Mouse (Mus musculus): ENCODE results near the gene Mlh1. TPM values are rescaled to one million over a fixed set of nuclear protein-coding genes. Genes with fewer than 3 reads are reported as not detected.

Mlh1 gene
- polyA plus RNA-seq, 1 experiment from 2014 or later: 27.3 TPM

GRCm38 (mm10) chr9:111272356-111272755, 765 bp upstream of the Mlh1 start:
- peak overlapping the region; percentile 86 for H3K27ac ChIP-seq (ENCODE audit: low read length)
- peak overlapping the region; percentile 96 for H3K4me2 ChIP-seq (ENCODE audit: low read length)
- no peak for ATAC-seq
- peak overlapping the region; percentile 76 for H3K4me3 ChIP-seq (ENCODE audit: low read depth, low read length)
- H3K9ac ChIP-seq (ENCODE audit: low read depth, low read length): peak overlapping the region; percentile 87
- WGBS: 11% methylated on average over 19 of the region's 19 CpGs
- no peaks in the 10 kb centered on the region for H3K9me3 ChIP-seq (replicated peaks; ENCODE audit: control insufficient read depth, low read length, poor library complexity, severe bottlenecking)
- H3K4me1 ChIP-seq (ENCODE audit: control insufficient read depth, insufficient read depth, low read length): peaks cover 53% of the 10 kb centered on the region
- H3K36me3 ChIP-seq (ENCODE audit: control insufficient read depth, insufficient read depth, low read length): peaks cover 5% of the 10 kb centered on the region; the same call in 1 of the 2 replicates
- H3K27me3 ChIP-seq (ENCODE audit: control insufficient read depth, insufficient read depth, low read depth, low read length): no peaks in the 10 kb centered on the region

- Histone ChIP-seq H3K36me3 (ENCODE audit: control insufficient read depth, insufficient read depth, low read length) (peaks cover 5% of the 10 kb centered on the region), H3K9me3 (replicated peaks; ENCODE audit: control insufficient read depth, low read length, poor library complexity, severe bottlenecking) (no peaks in the 10 kb centered on the region), H3K27me3 (ENCODE audit: control insufficient read depth, insufficient read depth, low read depth, low read length) (no peaks in the 10 kb centered on the region), H3K4me3 (ENCODE audit: low read depth, low read length) (peak overlapping the region; percentile 76), H3K27ac (ENCODE audit: low read length) (peak overlapping the region; percentile 92), H3K4me1 (ENCODE audit: control insufficient read depth, insufficient read depth, low read length) (peaks cover 45% of the 10 kb centered on the region), H3K4me2 (ENCODE audit: low read length) (peak overlapping the region; percentile 69), H3K9ac (ENCODE audit: low read depth, low read length) (peak overlapping the region; percentile 72)
- peak; percentile 89 for ATAC-seq
- under 1% methylated on average over 32 of the region's 32 CpGs for WGBS
Observed at GRCm38 (mm10) chr9:111271056-111271433, 546 bp downstream of the Mlh1 start.

GRCm38 (mm10) chr9:111270606-111271005, 985 bp downstream of the Mlh1 start:
- H3K36me3 ChIP-seq (ENCODE audit: control insufficient read depth, insufficient read depth, low read length): peaks cover 5% of the 10 kb centered on the region
- H3K4me2 ChIP-seq (ENCODE audit: low read length): peak overlapping the region; percentile 69
- ATAC-seq: no peak
- no peaks in the 10 kb centered on the region for H3K9me3 ChIP-seq (replicated peaks; ENCODE audit: control insufficient read depth, low read length, poor library complexity, severe bottlenecking)
- peak overlapping the region; percentile 76 for H3K4me3 ChIP-seq (ENCODE audit: low read depth, low read length)
- H3K27ac ChIP-seq (ENCODE audit: low read length): peak overlapping the region; percentile 92
- 15% methylated on average over 5 of the region's 5 CpGs for WGBS
- peaks cover 40% of the 10 kb centered on the region for H3K4me1 ChIP-seq (ENCODE audit: control insufficient read depth, insufficient read depth, low read length)
- no peaks in the 10 kb centered on the region for H3K27me3 ChIP-seq (ENCODE audit: control insufficient read depth, insufficient read depth, low read depth, low read length)
- peak overlapping the region; percentile 72 for H3K9ac ChIP-seq (ENCODE audit: low read depth, low read length)

GRCm38 (mm10) chr9:111267998-111268397, 3.6 kb downstream of the Mlh1 start:
- Histone ChIP-seq H3K36me3 (ENCODE audit: control insufficient read depth, insufficient read depth, low read length) (peaks cover 4% of the 10 kb centered on the region; the same call in 1 of the 2 replicates), H3K9me3 (replicated peaks; ENCODE audit: control insufficient read depth, low read length, poor library complexity, severe bottlenecking) (no peaks in the 10 kb centered on the region), H3K4me1 (ENCODE audit: control insufficient read depth, insufficient read depth, low read length) (peaks cover 16% of the 10 kb centered on the region), H3K27ac (ENCODE audit: low read length) (no peak overlapping the region), H3K4me2 (ENCODE audit: low read length) (no peak overlapping the region), H3K4me3 (ENCODE audit: low read depth, low read length) (no peak overlapping the region), H3K27me3 (ENCODE audit: control insufficient read depth, insufficient read depth, low read depth, low read length) (no peaks in the 10 kb centered on the region), H3K9ac (ENCODE audit: low read depth, low read length) (no peak overlapping the region)
- WGBS: 95% methylated on average over 2 of the region's 2 CpGs
- ATAC-seq: no peak

- WGBS: 91% methylated on average over 4 of the region's 4 CpGs
- Histone ChIP-seq H3K9me3 (replicated peaks; ENCODE audit: control insufficient read depth, low read length, poor library complexity, severe bottlenecking) (no peaks in the 10 kb centered on the region), H3K36me3 (ENCODE audit: control insufficient read depth, insufficient read depth, low read length) (peaks cover 15% of the 10 kb centered on the region), H3K9ac (ENCODE audit: low read depth, low read length) (no peak overlapping the region), H3K4me3 (ENCODE audit: low read depth, low read length) (no peak overlapping the region), H3K27ac (ENCODE audit: low read length) (no peak overlapping the region), H3K4me2 (ENCODE audit: low read length) (no peak overlapping the region), H3K4me1 (ENCODE audit: control insufficient read depth, insufficient read depth, low read length) (no peaks in the 10 kb centered on the region), H3K27me3 (ENCODE audit: control insufficient read depth, insufficient read depth, low read depth, low read length) (no peaks in the 10 kb centered on the region)
- no peak for ATAC-seq
Observed at GRCm38 (mm10) chr9:111261356-111261755, 10.2 kb downstream of the Mlh1 start.

- peaks cover 15% of the 10 kb centered on the region for H3K36me3 ChIP-seq (ENCODE audit: control insufficient read depth, insufficient read depth, low read length)
- H3K4me2 ChIP-seq (ENCODE audit: low read length): no peak overlapping the region
- 60% methylated on average over 1 of the region's 1 CpGs for whole genome bisulfite sequencing
- no peaks in the 10 kb centered on the region for H3K4me1 ChIP-seq (ENCODE audit: control insufficient read depth, insufficient read depth, low read length)
- H3K9ac ChIP-seq (ENCODE audit: low read depth, low read length): no peak overlapping the region
- no peak overlapping the region for H3K4me3 ChIP-seq (ENCODE audit: low read depth, low read length)
- no peaks in the 10 kb centered on the region for H3K27me3 ChIP-seq (ENCODE audit: control insufficient read depth, insufficient read depth, low read depth, low read length)
- no peaks in the 10 kb centered on the region for H3K9me3 ChIP-seq (replicated peaks; ENCODE audit: control insufficient read depth, low read length, poor library complexity, severe bottlenecking)
- ATAC-seq: no peak
- H3K27ac ChIP-seq (ENCODE audit: low read length): no peak overlapping the region
Observed at GRCm38 (mm10) chr9:111260360-111260985, 11.1 kb downstream of the Mlh1 start.

GRCm38 (mm10) chr9:111252161-111252869, 19.3 kb downstream of the Mlh1 start:
- Histone ChIP-seq H3K4me1 (ENCODE audit: control insufficient read depth, insufficient read depth, low read length) (no peaks in the 10 kb centered on the region), H3K27me3 (ENCODE audit: control insufficient read depth, insufficient read depth, low read depth, low read length) (no peaks in the 10 kb centered on the region), H3K4me3 (ENCODE audit: low read depth, low read length) (no peak overlapping the region), H3K9me3 (replicated peaks; ENCODE audit: control insufficient read depth, low read length, poor library complexity, severe bottlenecking) (no peaks in the 10 kb centered on the region), H3K36me3 (ENCODE audit: control insufficient read depth, insufficient read depth, low read length) (peaks cover 23% of the 10 kb centered on the region), H3K4me2 (ENCODE audit: low read length) (no peak overlapping the region), H3K27ac (ENCODE audit: low read length) (no peak overlapping the region), H3K9ac (ENCODE audit: low read depth, low read length) (no peak overlapping the region)
- ATAC-seq: no peak
- WGBS: 79% methylated on average over 7 of the region's 7 CpGs

GRCm38 (mm10) chr9:111247682-111248246, 23.8 kb downstream of the Mlh1 start:
- H3K36me3 ChIP-seq (ENCODE audit: control insufficient read depth, insufficient read depth, low read length): peaks cover 17% of the 10 kb centered on the region
- H3K9me3 ChIP-seq (replicated peaks; ENCODE audit: control insufficient read depth, low read length, poor library complexity, severe bottlenecking): no peaks in the 10 kb centered on the region
- H3K4me1 ChIP-seq (ENCODE audit: control insufficient read depth, insufficient read depth, low read length): no peaks in the 10 kb centered on the region
- H3K4me2 ChIP-seq (ENCODE audit: low read length): no peak overlapping the region
- no peak overlapping the region for H3K4me3 ChIP-seq (ENCODE audit: low read depth, low read length)
- ATAC-seq: no peak
- no peak overlapping the region for H3K9ac ChIP-seq (ENCODE audit: low read depth, low read length)
- 87% methylated on average over 3 of the region's 3 CpGs for WGBS
- no peak overlapping the region for H3K27ac ChIP-seq (ENCODE audit: low read length)
- no peaks in the 10 kb centered on the region for H3K27me3 ChIP-seq (ENCODE audit: control insufficient read depth, insufficient read depth, low read depth, low read length)

- WGBS: 82% methylated on average over 6 of the region's 6 CpGs
- peaks cover 20% of the 10 kb centered on the region for H3K36me3 ChIP-seq (ENCODE audit: control insufficient read depth, insufficient read depth, low read length)
Observed at GRCm38 (mm10) chr9:111245546-111245945, 26.0 kb downstream of the Mlh1 start.

More at GRCm38 (mm10) chr9:111245546-111245945, 26.0 kb downstream of the Mlh1 start:
- Histone ChIP-seq H3K27me3 (ENCODE audit: control insufficient read depth, insufficient read depth, low read depth, low read length) (no peaks in the 10 kb centered on the region), H3K4me1 (ENCODE audit: control insufficient read depth, insufficient read depth, low read length) (no peaks in the 10 kb centered on the region), H3K9me3 (replicated peaks; ENCODE audit: control insufficient read depth, low read length, poor library complexity, severe bottlenecking) (no peaks in the 10 kb centered on the region), H3K27ac (ENCODE audit: low read length) (no peak overlapping the region), H3K9ac (ENCODE audit: low read depth, low read length) (no peak overlapping the region), H3K4me2 (ENCODE audit: low read length) (no peak overlapping the region), H3K4me3 (ENCODE audit: low read depth, low read length) (no peak overlapping the region)
- no peak for ATAC-seq
